Mouse (Mus musculus) embryonic facial prominence, embryonic 11.5 days (tissue): ENCODE results near the gene Ms4a4d. TPM values are rescaled to one million over a fixed set of nuclear protein-coding genes. Genes with fewer than 3 reads are reported as not detected.
"Not testable (repeated sequence)": the region's sequence is repeated elsewhere in the genome, so short reads cannot be mapped to it uniquely, and the experiment has no call there.

Experiments
- ATAC-seq: fragments of 200-750 bp; cut with Nextera tagmentation; replicated peaks from 2 replicates; pipeline ENCODE4 v1.8.0; 2017; ENCODE audit warnings: low read depth; ENCODE audit not compliant: insufficient number of reproducible peaks, low FRiP score, low TSS enrichment
- DNase-seq: peaks from one replicate; pipeline ENCODE4 v3.0.0-alpha.2; 2015; ENCODE audit warnings: low spot score
- H3K27ac ChIP-seq: fragments of 300-500 bp; sonication (generic); replicated peaks from 2 replicates; pipeline ENCODE4 v1.5.1; 2014; ENCODE audit warnings: mild to moderate bottlenecking, low read depth, low read length, control low read depth
- H3K27me3 ChIP-seq: fragments of 300-500 bp; sonication (generic); 2 replicates; pipeline ENCODE4 v1.6.1; 2014; ENCODE audit warnings: mild to moderate bottlenecking, low read length, moderate library complexity, mixed read lengths; ENCODE audit not compliant: control insufficient read depth, insufficient read depth
- H3K36me3 ChIP-seq: fragments of 300-500 bp; sonication (generic); replicated peaks from 2 replicates; pipeline ENCODE4 v1.6.1; 2014; ENCODE audit warnings: low read depth, mild to moderate bottlenecking, low read length, moderate library complexity, mixed read lengths; ENCODE audit not compliant: control insufficient read depth, insufficient read depth
- H3K4me1 ChIP-seq: fragments of 300-500 bp; sonication (generic); 2 replicates; pipeline ENCODE4 v1.6.1; 2014; ENCODE audit warnings: low read length, mixed read lengths; ENCODE audit not compliant: control insufficient read depth, insufficient read depth
- H3K4me2 ChIP-seq: fragments of 300-500 bp; sonication (generic); 2 replicates; pipeline ENCODE4 v1.6.1; 2014; ENCODE audit warnings: low read depth, mild to moderate bottlenecking, control low read depth, low read length, moderate library complexity
- H3K4me3 ChIP-seq: fragments of 300-500 bp; sonication (generic); 2 replicates; pipeline ENCODE4 v1.5.1; 2014; ENCODE audit warnings: low read depth, low read length, control low read depth
- H3K9ac ChIP-seq: fragments of 300-500 bp; sonication (generic); replicated peaks from 2 replicates; pipeline ENCODE4 v1.6.1; 2014; ENCODE audit warnings: mild to moderate bottlenecking, control low read depth, low read length
- H3K9me3 ChIP-seq: fragments of 300-500 bp; sonication (generic); replicated peaks from 2 replicates; pipeline ENCODE4 v1.6.1; 2016; ENCODE audit warnings: mild to moderate bottlenecking, low read length, inconsistent platforms, mixed read lengths; ENCODE audit not compliant: control insufficient read depth
- WGBS: fragments of 180-500 bp; shearing (Covaris S2); extraction: QIAGEN DNeasy Blood & Tissue Kit; methylation state at CpG from one replicate; pipeline ENCODE4 v1.1.7; 2014; 5-methylcytosine and 5-hydroxymethylcytosine counted together
- polyA plus RNA-seq: library from polyadenylated mRNA; unstranded; fragments of >200 nt; fragmentation: Nextera tagmentation; extraction: Ambion mirVana; gene quantifications from 2 replicates; pipeline ENCODE4 v1.2.1, GENCODE M21; 2014

Gene Ms4a4d
- 0.49 and 0.91 TPM in 2 replicates for polyA plus RNA-seq

- no peak within 1 kb of the TSS for H3K27ac ChIP-seq
- DNase-seq (peak; percentile 4), ATAC-seq (no peak)
- no peak within 1 kb of the TSS for H3K4me2 ChIP-seq
- WGBS, result 9% methylated on average over 7 of the region's 7 CpGs
- H3K36me3 ChIP-seq, result no peaks in the 10 kb centered on the region
- H3K4me3 ChIP-seq, result no peak within 1 kb of the TSS
- H3K9me3 ChIP-seq, result no peaks in the 10 kb centered on the region
- H3K27me3 ChIP-seq, result no peaks in the 10 kb centered on the region
- H3K4me1 ChIP-seq, result no peaks in the 10 kb centered on the region
- H3K9ac ChIP-seq, result no peak within 1 kb of the TSS
Observed at GRCm38 (mm10) chr19:11536593-11536992, at the start of gene Ms4a4d. TSS of gene Ms4a4d (plus strand) at chr19:11536801.

- Histone ChIP-seq H3K4me3 (no peak overlapping the region), H3K4me1 (no peaks in the 10 kb centered on the region), H3K4me2 (no peak overlapping the region), H3K27ac (no peak overlapping the region), H3K36me3 (no peaks in the 10 kb centered on the region), H3K9me3 (no peaks in the 10 kb centered on the region), H3K27me3 (no peaks in the 10 kb centered on the region), H3K9ac (no peak overlapping the region)
- 72% methylated on average over 4 of the region's 4 CpGs for WGBS
- DNase-seq (no peak), ATAC-seq (no peak)
Observed at GRCm38 (mm10) chr19:11491406-11492189, 45.0 kb upstream of the Ms4a4d start.

- no peak for DNase-seq
- Histone ChIP-seq H3K9me3 (no peaks in the 10 kb centered on the region), H3K9ac (no peak overlapping the region), H3K4me1 (no peaks in the 10 kb centered on the region), H3K27ac (no peak overlapping the region), H3K4me2 (no peak overlapping the region), H3K27me3 (no peaks in the 10 kb centered on the region), H3K36me3 (no peaks in the 10 kb centered on the region), H3K4me3 (no peak overlapping the region)
- ATAC-seq, result no peak
- WGBS, result 83% methylated on average over 1 of the region's 1 CpGs
Observed at GRCm38 (mm10) chr19:11492671-11493070, 43.9 kb upstream of the Ms4a4d start.

- no peak overlapping the region for H3K27ac ChIP-seq
- no peak overlapping the region for H3K9ac ChIP-seq
- DNase-seq, result no peak
- WGBS, result 88% methylated on average over 3 of the region's 3 CpGs
- H3K4me1 ChIP-seq, result no peaks in the 10 kb centered on the region
- no peaks in the 10 kb centered on the region for H3K9me3 ChIP-seq
- ATAC-seq, result no peak
- no peak overlapping the region for H3K4me2 ChIP-seq
- no peaks in the 10 kb centered on the region for H3K36me3 ChIP-seq
- H3K27me3 ChIP-seq, result no peaks in the 10 kb centered on the region
- H3K4me3 ChIP-seq, result no peak overlapping the region
Observed at GRCm38 (mm10) chr19:11494519-11494918, 42.1 kb upstream of the Ms4a4d start.

GRCm38 (mm10) chr19:11496361-11496760, 40.2 kb upstream of the Ms4a4d start:
- Histone ChIP-seq H3K27me3 (no peaks in the 10 kb centered on the region), H3K4me3 (no peak overlapping the region), H3K27ac (no peak overlapping the region), H3K4me2 (no peak overlapping the region), H3K9me3 (no peaks in the 10 kb centered on the region), H3K9ac (no peak overlapping the region), H3K36me3 (no peaks in the 10 kb centered on the region), H3K4me1 (no peaks in the 10 kb centered on the region)
- ATAC-seq (no peak), DNase-seq (no peak)
- WGBS, result 77% methylated on average over 6 of the region's 6 CpGs

- 74% methylated on average over 1 of the region's 1 CpGs for WGBS
- H3K27ac ChIP-seq, DNase-seq, H3K27me3 ChIP-seq, H3K4me1 ChIP-seq, ATAC-seq, H3K9ac ChIP-seq, H3K4me3 ChIP-seq, H3K9me3 ChIP-seq, H3K4me2 ChIP-seq, H3K36me3 ChIP-seq: not testable (repeated sequence)
Observed at GRCm38 (mm10) chr19:11497300-11497699, 39.3 kb upstream of the Ms4a4d start.

GRCm38 (mm10) chr19:11500796-11501195, 35.8 kb upstream of the Ms4a4d start:
- 88% methylated on average over 1 of the region's 1 CpGs for WGBS
- ATAC-seq, result no peak

GRCm38 (mm10) chr19:11501326-11501725, 35.3 kb upstream of the Ms4a4d start:
- Histone ChIP-seq H3K27ac (no peak overlapping the region), H3K27me3 (no peaks in the 10 kb centered on the region), H3K9ac (no peak overlapping the region), H3K4me3 (no peak overlapping the region), H3K4me2 (no peak overlapping the region), H3K4me1 (no peaks in the 10 kb centered on the region), H3K9me3 (no peaks in the 10 kb centered on the region), H3K36me3 (no peaks in the 10 kb centered on the region)
- 87% methylated on average over 4 of the region's 4 CpGs for WGBS
- ATAC-seq (no peak), DNase-seq (no peak)

More at GRCm38 (mm10) chr19:11500796-11501195, 35.8 kb upstream of the Ms4a4d start:
- no peak for DNase-seq
- H3K4me2 ChIP-seq, result no peak overlapping the region
- H3K9me3 ChIP-seq, result no peaks in the 10 kb centered on the region
- H3K4me1 ChIP-seq, result no peaks in the 10 kb centered on the region
- no peaks in the 10 kb centered on the region for H3K27me3 ChIP-seq
- H3K36me3 ChIP-seq, result no peaks in the 10 kb centered on the region
- H3K9ac ChIP-seq, result no peak overlapping the region
- no peak overlapping the region for H3K4me3 ChIP-seq
- no peak overlapping the region for H3K27ac ChIP-seq
